Mouse (Mus musculus) midbrain, embryonic 12.5 days (tissue): ENCODE data around the gene Sod3. TPM values are rescaled to one million over a fixed set of nuclear protein-coding genes. Genes with fewer than 3 reads are reported as not detected.

Experiments used
- polyA plus RNA-seq: library from polyadenylated mRNA; unstranded; fragments of >200 nt; fragmentation: Nextera tagmentation; extraction: Ambion mirVana; gene quantifications from 2 replicates; pipeline ENCODE4 v1.2.1, GENCODE M21; 2016

Gene Sod3
- polyA plus RNA-seq, 1 experiment from 2014 or later, result 0.36 TPM

Other genes with a start within 250 kb of the Sod3 start
- 195 and 199 TPM in 2 replicates for gene Dhx15, start 173.3 kb upstream of the Sod3 start, polyA plus RNA-seq
- gene Ccdc149, start 107.7 kb downstream of the Sod3 start, polyA plus RNA-seq, result 5.1 and 6.3 TPM in 2 replicates
- 1.4 and 1.9 TPM in 2 replicates for gene Lgi2, start 202.7 kb downstream of the Sod3 start, polyA plus RNA-seq